Comparison of ENCODE assay signal across 25 mouse cellular contexts in genomic region chr6:77868119-77868518, GRCm38 (mm10).
DNase-seq lines count a peak whose midpoint lies in the region; ATAC-seq and TF ChIP-seq lines count a peak whose summit lies in the region.
"Had no signal": no experiment of that assay in that cellular context is flagged by ENCODE, and none has a peak within 500 bp of the region (broad histone marks: within the 10 kb centered on the region; RNA-seq: fewer than 3 reads in every experiment).

No protein-coding gene starts in this region.

- peak; percentile 63; the same call in 1 of the 2 replicates for ATAC-seq in lung, embryonic 14.5 days (ENCODE audit: insufficient read depth)
- no peak for ATAC-seq in embryonic facial prominence, embryonic 13.5 days (ENCODE audit: insufficient number of reproducible peaks, insufficient read depth, low FRiP score, low TSS enrichment, low read depth)
- no peak for ATAC-seq in lung, postnatal 0 days
- ATAC-seq: forebrain, embryonic 15.5 days; midbrain, embryonic 15.5 days had no signal

- H3K27me3 ChIP-seq in lung, embryonic 14.5 days (ENCODE audit: insufficient read depth, low read length): no peaks in the 10 kb centered on the region
- H3K27me3 ChIP-seq in embryonic facial prominence, embryonic 13.5 days: no peaks in the 10 kb centered on the region
- H3K27me3 ChIP-seq in lung, postnatal 0 days (replicated peaks; ENCODE audit: insufficient read depth, low read length): no peaks in the 10 kb centered on the region
- H3K27me3 ChIP-seq: forebrain, embryonic 15.5 days; megakaryocyte, embryonic 14.5 days; midbrain, embryonic 15.5 days; neural tube, embryonic 15.5 days had no signal

- no peaks in the 10 kb centered on the region for H3K4me1 ChIP-seq in lung, embryonic 14.5 days (ENCODE audit: insufficient read depth)
- H3K4me1 ChIP-seq in embryonic facial prominence, embryonic 13.5 days: 0 out of 2 replicates have a peak, but pooled peaks cover 2% of the 10 kb centered on the region
- H3K4me1 ChIP-seq in lung, postnatal 0 days (ENCODE audit: insufficient read depth, low read depth, low read length): no peaks in the 10 kb centered on the region
- H3K4me1 ChIP-seq: forebrain, embryonic 15.5 days; hindbrain, embryonic 10.5 days; megakaryocyte, embryonic 14.5 days; midbrain, embryonic 15.5 days; neural tube, embryonic 15.5 days had no signal

- no peak overlapping the region for H3K4me3 ChIP-seq in lung, embryonic 14.5 days (ENCODE audit: low read depth, low read length)
- H3K4me3 ChIP-seq in embryonic facial prominence, embryonic 13.5 days: no peak overlapping the region
- no peak overlapping the region for H3K4me3 ChIP-seq in lung, postnatal 0 days (ENCODE audit: low read depth, low read length)
- H3K4me3 ChIP-seq: forebrain, embryonic 15.5 days; hindbrain, embryonic 10.5 days; megakaryocyte, embryonic 14.5 days; midbrain, embryonic 15.5 days; neural tube, embryonic 15.5 days had no signal

- no peak overlapping the region for H3K27ac ChIP-seq in lung, embryonic 14.5 days (ENCODE audit: low read depth)
- 0 out of 2 replicates have a peak overlapping the region, but pooled peaks have one; percentile 4 for H3K27ac ChIP-seq in embryonic facial prominence, embryonic 13.5 days
- no peak overlapping the region for H3K27ac ChIP-seq in lung, postnatal 0 days (ENCODE audit: low read length)
- H3K27ac ChIP-seq: forebrain, embryonic 15.5 days; hindbrain, embryonic 10.5 days; liver, embryonic 14.5 days; midbrain, embryonic 15.5 days; neural tube, embryonic 15.5 days had no signal

- TF ChIP-seq EP300 in lung, postnatal 0 days (IDR thresholded peaks at IDR 0.05): no peak

- H3K36me3 ChIP-seq in lung, embryonic 14.5 days (ENCODE audit: insufficient read depth): no peaks in the 10 kb centered on the region
- no peaks in the 10 kb centered on the region for H3K36me3 ChIP-seq in embryonic facial prominence, embryonic 13.5 days
- H3K36me3 ChIP-seq in lung, postnatal 0 days (ENCODE audit: insufficient read depth, low read length): no peaks in the 10 kb centered on the region
- H3K36me3 ChIP-seq: forebrain, embryonic 15.5 days; hindbrain, embryonic 10.5 days; midbrain, embryonic 15.5 days; neural tube, embryonic 15.5 days had no signal

- H3K4me2 ChIP-seq in lung, embryonic 14.5 days: no peak overlapping the region
- H3K4me2 ChIP-seq in embryonic facial prominence, embryonic 13.5 days: no peak overlapping the region
- H3K4me2 ChIP-seq in lung, postnatal 0 days (replicated peaks; ENCODE audit: low read depth, low read length): no peak overlapping the region
- H3K4me2 ChIP-seq: forebrain, embryonic 15.5 days; midbrain, embryonic 15.5 days; neural tube, embryonic 15.5 days had no signal

- no peaks in the 10 kb centered on the region for H3K9me3 ChIP-seq in lung, embryonic 14.5 days (ENCODE audit: low read depth, low read length)
- H3K9me3 ChIP-seq in embryonic facial prominence, embryonic 13.5 days: no peaks in the 10 kb centered on the region
- H3K9me3 ChIP-seq in lung, postnatal 0 days (ENCODE audit: low read length): no peaks in the 10 kb centered on the region
- H3K9me3 ChIP-seq: forebrain, embryonic 15.5 days; hindbrain, embryonic 10.5 days; megakaryocyte, embryonic 14.5 days; midbrain, embryonic 15.5 days; neural tube, embryonic 15.5 days had no signal

- DNase-seq in lung, embryonic 14.5 days: peak; percentile 51
- DNase-seq in lung, postnatal 4 days: no peak
- peak; percentile 20 for DNase-seq in embryo, embryonic 10 days (ENCODE audit: low spot score)
- DNase-seq in embryo, embryonic 10.5 days (ENCODE audit: low spot score): peak; percentile 45
- DNase-seq in lung, postnatal 0 days (ENCODE audit: low spot score): no peak
- DNase-seq in urinary bladder, postnatal 4 days (ENCODE audit: low spot score in 2 of 2): no peak
- DNase-seq: adrenal gland, postnatal 25 days; B cell, adult 2 months; cerebellum, adult 11-12 months; heart, postnatal 14 days; kidney, adult 11 months; kidney, postnatal 14 days; liver; lung, adult 2 months; lung, postnatal 36 days; right cerebral cortex, postnatal 25 days; thymus, adult 18-20 months; thymus, postnatal 25 days had no signal

- no peak overlapping the region for H3K9ac ChIP-seq in lung, embryonic 14.5 days
- H3K9ac ChIP-seq in embryonic facial prominence, embryonic 13.5 days: no peak overlapping the region
- no peak overlapping the region for H3K9ac ChIP-seq in lung, postnatal 0 days (replicated peaks; ENCODE audit: low read depth)
- H3K9ac ChIP-seq: forebrain, embryonic 15.5 days; liver, embryonic 14.5 days; midbrain, embryonic 15.5 days; neural tube, embryonic 15.5 days had no signal

- TF ChIP-seq CTCF in lung, embryonic 14.5 days (IDR thresholded peaks at IDR 0.05; ENCODE audit: low read depth): no peak
- no peak for TF ChIP-seq CTCF in lung, postnatal 0 days (IDR thresholded peaks at IDR 0.05)

- WGBS in lung, embryonic 14.5 days: 16% methylated on average over 3 of the region's 3 CpGs
- 25% methylated on average over 3 of the region's 3 CpGs for WGBS in embryonic facial prominence, embryonic 13.5 days
- 39% methylated on average over 3 of the region's 3 CpGs for whole genome bisulfite sequencing in lung, postnatal 0 days

Comparison
In these comparisons a context has a peak if more than half of its experiments do, and no peak if none do; other contexts are left out.
1. DNase-seq: peak in lung, embryonic 14.5 days (single experiment), embryo, embryonic 10 days (single experiment) and embryo, embryonic 10.5 days (single experiment); none in lung, postnatal 4 days (0 of 2), lung, postnatal 0 days (single experiment) and urinary bladder, postnatal 4 days (0 of 2).